Mouse (Mus musculus): ENCODE data around the gene Mmp2. TPM values are rescaled to one million over a fixed set of nuclear protein-coding genes. Genes with fewer than 3 reads are reported as not detected.

Gene Mmp2
- total and polyA plus RNA-seq, 3 experiments, result not detected

DNA sequence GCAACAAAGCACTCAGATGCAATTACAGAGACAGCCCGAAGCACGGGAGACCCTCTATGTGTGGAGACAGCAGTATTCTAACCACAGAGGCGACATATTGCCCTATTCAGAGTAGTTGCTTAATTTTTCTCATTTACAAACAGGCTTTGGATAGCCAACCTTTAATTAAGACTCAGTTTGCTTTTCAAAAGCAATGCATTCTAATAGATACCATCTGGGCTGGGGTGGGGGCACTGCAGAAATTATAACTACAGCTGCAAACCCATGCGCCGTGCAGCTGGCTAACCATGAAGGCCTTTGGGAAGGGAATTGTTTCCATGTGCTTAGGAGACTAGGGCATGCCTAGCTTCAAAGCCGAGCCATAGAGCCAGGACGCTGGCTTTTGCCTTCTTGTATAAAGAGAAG lies 29.6 kb upstream of the Mmp2 start:
- no peaks in the 10 kb centered on the region for H3K79me2 ChIP-seq (replicated peaks; ENCODE audit: control insufficient read depth, extremely low read depth, insufficient read depth, poor library complexity, severe bottlenecking)
- H3K27me3 ChIP-seq (replicated peaks), result no peaks in the 10 kb centered on the region
- H3K36me3 ChIP-seq (replicated peaks in 1 of 2; ENCODE audit: control insufficient read depth in 1 of 2, insufficient read depth in 1 of 2, low read length in 1 of 2), result no peaks in the 10 kb centered on the region
- dilution Hi-C loops (cut with MboI; ENCODE audit: extremely low pct_ligation_motif_present, extremely low pct_unique_long_range_greater_than_20kb, low sequenced_read_pairs) (no loop called here), in situ Hi-C loops (cut with MboI; ENCODE audit: low pct_ligation_motif_present, low pct_unique_long_range_greater_than_20kb, low sequenced_read_pairs) (no loop called here)
- no peak overlapping the region for H3K4me2 ChIP-seq (ENCODE audit: insufficient read depth, low read depth, poor library complexity, severe bottlenecking)
- H3K4me1 ChIP-seq (ENCODE audit: control insufficient read depth in 1 of 2, insufficient read depth in 2 of 2), result no peaks in the 10 kb centered on the region
- no peak for DNase-seq (ENCODE audit: extremely low read depth)
- no peak for TF ChIP-seq PAX5 (IDR thresholded peaks at IDR 0.05; ENCODE audit: low read length)
- TF ChIP-seq SMC3 (IDR thresholded peaks at IDR 0.05; ENCODE audit: low read depth, low read length), result no peak
- TF ChIP-seq E2F4 (IDR thresholded peaks at IDR 0.05; ENCODE audit: insufficient replicate concordance, low read depth, low read length), result no peak
- no peak for TF ChIP-seq POLR2A (IDR thresholded peaks at IDR 0.05; ENCODE audit: low read depth, low read length)
- no peak for TF ChIP-seq RCOR1 (conservative IDR thresholded peaks at IDR 0.05; ENCODE audit: low read depth, low read length)
- TF ChIP-seq MAX (IDR thresholded peaks at IDR 0.05; ENCODE audit: low read length), result no peak
- no peak for TF ChIP-seq JUND (conservative IDR thresholded peaks at IDR 0.05; ENCODE audit: low read depth, low read length)
- no peak for TF ChIP-seq IRF4 (IDR thresholded peaks at IDR 0.05; ENCODE audit: low read depth, low read length)
- TF ChIP-seq USF1 (IDR thresholded peaks at IDR 0.05; ENCODE audit: low read depth, low read length), result no peak
- H3K9me3 ChIP-seq (replicated peaks; ENCODE audit: low read length), result peaks cover 72% of the 10 kb centered on the region
- H3K9ac ChIP-seq (ENCODE audit: insufficient read depth, low read depth), result no peak overlapping the region
- H3K4me3 ChIP-seq (replicated peaks in 1 of 3; ENCODE audit: low read depth in 2 of 3, low read length in 2 of 3, poor library complexity in 1 of 3), result no peak overlapping the region
- no peak overlapping the region for H3K27ac ChIP-seq (ENCODE audit: insufficient read depth, low read depth)

DNA sequence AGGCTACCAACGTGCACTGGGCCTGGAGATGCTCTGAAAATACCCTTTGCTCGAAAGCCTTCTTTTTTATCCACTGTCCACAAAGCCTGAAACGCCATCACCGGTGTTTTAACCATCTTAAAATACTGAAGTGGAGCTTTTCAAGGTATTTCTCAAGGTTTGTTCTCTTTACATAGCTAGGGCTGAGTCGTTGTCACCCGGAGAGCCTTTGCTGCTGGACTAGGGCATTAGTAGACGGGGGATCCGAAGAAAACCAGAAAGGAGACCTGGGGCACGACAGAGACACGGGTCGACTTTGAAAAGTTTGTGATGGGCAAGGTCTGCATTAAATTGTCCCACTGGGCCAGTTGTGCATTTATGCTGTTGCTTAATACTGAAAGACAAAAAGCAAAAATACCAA lies 27.7 kb upstream of the Mmp2 start:
- H3K36me3 ChIP-seq (replicated peaks in 1 of 2; ENCODE audit: control insufficient read depth in 1 of 2, insufficient read depth in 1 of 2, low read length in 1 of 2), result no peaks in the 10 kb centered on the region
- in situ Hi-C loops (cut with MboI; ENCODE audit: low pct_ligation_motif_present, low pct_unique_long_range_greater_than_20kb, low sequenced_read_pairs), result no loop called here
- no peak for DNase-seq (ENCODE audit: extremely low read depth)
- dilution Hi-C loops (cut with MboI; ENCODE audit: extremely low pct_ligation_motif_present, extremely low pct_unique_long_range_greater_than_20kb, low sequenced_read_pairs), result no loop called here
- H3K4me2 ChIP-seq (ENCODE audit: insufficient read depth, low read depth, poor library complexity, severe bottlenecking), result no peak overlapping the region
- H3K27me3 ChIP-seq (replicated peaks), result no peaks in the 10 kb centered on the region
- no peak for TF ChIP-seq UBTF (IDR thresholded peaks at IDR 0.05; ENCODE audit: low read depth, low read length)
- no peak for TF ChIP-seq POLR2AphosphoS2 (IDR thresholded peaks at IDR 0.05; ENCODE audit: low read depth, low read length)
- TF ChIP-seq ZMIZ1 (IDR thresholded peaks at IDR 0.05; ENCODE audit: low read depth, low read length), result no peak
- no peak for TF ChIP-seq ZNF384 (IDR thresholded peaks at IDR 0.05; ENCODE audit: low read depth, low read length)
- no peak for TF ChIP-seq MYC (IDR thresholded peaks at IDR 0.05; ENCODE audit: low read depth, low read length)
- TF ChIP-seq CTCF (conservative IDR thresholded peaks at IDR 0.05 in 1 of 2, IDR thresholded peaks at IDR 0.05 in 1 of 2; ENCODE audit: low read depth in 2 of 2, low read length in 2 of 2), result no peak
- no peak for TF ChIP-seq ZKSCAN1 (IDR thresholded peaks at IDR 0.05; ENCODE audit: borderline replicate concordance, low read depth, low read length)
- TF ChIP-seq HCFC1 (IDR thresholded peaks at IDR 0.05; ENCODE audit: low read depth, low read length), result no peak
- no peak for TF ChIP-seq USF1 (IDR thresholded peaks at IDR 0.05; ENCODE audit: low read depth, low read length)
- TF ChIP-seq ELF1 (IDR thresholded peaks at IDR 0.05; ENCODE audit: low read depth, low read length), result no peak
- TF ChIP-seq ETS1 (conservative IDR thresholded peaks at IDR 0.05; ENCODE audit: low read depth, low read length), result no peak
- no peak for TF ChIP-seq POLR2A (IDR thresholded peaks at IDR 0.05; ENCODE audit: low read depth, low read length)
- TF ChIP-seq TCF12 (IDR thresholded peaks at IDR 0.05; ENCODE audit: low read depth, low read length), result no peak
- no peak for TF ChIP-seq MAZ (IDR thresholded peaks at IDR 0.05; ENCODE audit: low read depth, low read length)
- TF ChIP-seq MAX (IDR thresholded peaks at IDR 0.05; ENCODE audit: low read length), result no peak
- TF ChIP-seq BHLHE40 (IDR thresholded peaks at IDR 0.05; ENCODE audit: low read depth, low read length), result no peak
- TF ChIP-seq E2F4 (IDR thresholded peaks at IDR 0.05; ENCODE audit: insufficient replicate concordance, low read depth, low read length), result no peak
- no peak for TF ChIP-seq SMC3 (IDR thresholded peaks at IDR 0.05; ENCODE audit: low read depth, low read length)
- no peaks in the 10 kb centered on the region for H3K4me1 ChIP-seq (ENCODE audit: control insufficient read depth in 1 of 2, insufficient read depth in 2 of 2)
- peaks cover 76% of the 10 kb centered on the region for H3K9me3 ChIP-seq (replicated peaks; ENCODE audit: low read length)
- no peak overlapping the region for H3K27ac ChIP-seq (ENCODE audit: insufficient read depth, low read depth)
- no peak overlapping the region for H3K4me3 ChIP-seq (replicated peaks in 1 of 3; ENCODE audit: low read depth in 2 of 3, low read length in 2 of 3, poor library complexity in 1 of 3)
- no peaks in the 10 kb centered on the region for H3K79me2 ChIP-seq (replicated peaks; ENCODE audit: control insufficient read depth, extremely low read depth, insufficient read depth, poor library complexity, severe bottlenecking)
- no peak overlapping the region for H3K9ac ChIP-seq (ENCODE audit: insufficient read depth, low read depth)

Data from CH12.LX (cell line).